Mouse (Mus musculus): ENCODE measurements around the gene Pcsk6. TPM values are rescaled to one million over a fixed set of nuclear protein-coding genes. Genes with fewer than 3 reads are reported as not detected.
A peak's percentile ranks its signal among the peaks of the same experiment; 100 is the strongest.

Pcsk6 gene
- total and polyA plus RNA-seq, 3 experiments = 0.05 TPM; not detected in 2

DNA sequence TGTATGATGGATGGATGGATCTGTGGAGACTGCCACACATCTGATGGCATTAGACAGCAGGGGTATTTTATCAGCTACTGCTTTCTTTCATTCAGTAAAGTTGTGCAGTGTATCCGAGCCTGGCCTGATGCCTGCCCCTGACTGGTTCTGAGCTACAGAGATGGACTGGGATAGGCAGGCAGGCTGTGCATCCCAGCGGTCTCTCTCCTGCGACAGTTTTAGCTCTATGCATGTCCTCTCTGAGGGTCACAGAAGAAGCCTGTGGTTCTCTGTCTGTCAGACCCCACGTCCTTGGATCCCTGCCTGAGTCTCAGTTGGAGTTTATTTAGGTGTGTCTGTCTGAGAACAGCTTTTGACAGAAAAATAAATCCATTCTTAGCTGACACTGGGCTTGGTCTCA lies 16.7 kb downstream of the Pcsk6 start:
- TF ChIP-seq CTCF (IDR thresholded peaks at IDR 0.05; ENCODE audit: low read depth, low read length) (no peak), GATA1 (IDR thresholded peaks at IDR 0.05; ENCODE audit: borderline replicate concordance, low read length) (no peak), POLR2AphosphoS5 (IDR thresholded peaks at IDR 0.05; ENCODE audit: insufficient replicate concordance, low read depth, low read length) (no peak), GATA2 (IDR thresholded peaks at IDR 0.05; ENCODE audit: borderline replicate concordance, low read depth, low read length) (no peak), TAL1 (conservative IDR thresholded peaks at IDR 0.05; ENCODE audit: low read depth, low read length) (no peak)
- no peak overlapping the region for H3K4me3 ChIP-seq (ENCODE audit: low read depth, low read length)
- no peaks in the 10 kb centered on the region for H3K9me3 ChIP-seq (replicated peaks)
- H3K4me1 ChIP-seq (ENCODE audit: insufficient read depth, low read depth, low read length) = no peaks in the 10 kb centered on the region
- ATAC-seq (ENCODE audit: extremely low read depth, insufficient number of reproducible peaks, low FRiP score, poor library complexity, severe bottlenecking) (no peak), DNase-seq (ENCODE audit: low spot score) (no peak)
- H3K27me3 ChIP-seq (ENCODE audit: insufficient read depth, low read length) = no peaks in the 10 kb centered on the region
- H3K36me3 ChIP-seq (replicated peaks) = no peaks in the 10 kb centered on the region

DNA sequence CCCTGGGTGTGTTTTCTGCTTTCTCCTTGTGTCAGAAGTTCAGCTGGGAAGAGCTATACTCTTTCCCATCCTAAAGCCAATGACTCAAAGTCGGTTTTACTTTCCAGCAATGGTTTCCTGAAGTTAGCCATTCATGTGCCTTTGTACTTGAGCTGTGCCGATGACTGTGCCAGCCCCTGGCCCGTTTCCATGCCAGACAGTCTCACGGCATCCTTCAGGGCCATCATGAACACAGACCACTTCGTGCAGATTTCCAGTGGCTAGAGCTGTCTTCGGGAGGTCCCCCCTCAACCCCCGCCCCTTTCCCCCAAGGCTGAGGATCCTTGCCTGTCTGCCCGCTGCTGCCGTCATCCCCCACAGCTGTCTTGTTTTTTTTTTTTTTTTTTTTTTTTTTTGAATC lies 17.8 kb downstream of the Pcsk6 start:
- DNase-seq (ENCODE audit: low spot score) = no peak
- H3K27me3 ChIP-seq (ENCODE audit: insufficient read depth, low read length) = no peaks in the 10 kb centered on the region

DNA sequence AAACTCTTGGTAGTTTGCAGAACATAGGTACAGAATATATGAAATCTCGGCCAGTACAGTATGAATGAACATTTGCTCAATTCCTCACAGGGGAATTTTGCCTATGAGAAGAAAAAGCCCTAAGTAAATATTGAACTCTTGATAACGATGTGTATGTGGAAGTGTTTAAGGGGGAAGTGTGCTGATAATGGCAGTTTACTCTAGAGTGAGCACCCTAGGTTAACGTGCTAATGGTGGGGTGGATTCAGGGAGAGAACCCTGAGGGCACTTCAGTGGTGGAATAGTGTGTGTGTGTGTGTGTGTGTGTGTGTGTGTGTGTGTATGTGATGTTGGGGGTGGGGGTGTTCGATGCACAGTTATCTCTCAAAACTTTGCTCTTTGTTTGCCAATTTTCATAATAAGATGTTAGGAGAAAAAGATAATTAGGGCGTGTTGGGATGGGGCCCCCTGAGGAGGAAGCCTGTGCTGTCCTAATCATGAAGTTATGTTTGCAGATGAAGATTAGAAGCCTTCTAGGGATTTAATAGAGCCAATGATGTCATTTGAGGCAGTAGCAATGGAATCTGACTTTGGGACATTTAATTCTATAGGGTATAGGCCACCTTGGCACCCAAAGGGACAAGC lies 19.2 kb downstream of the Pcsk6 start:
- Histone ChIP-seq H3K9me3 (replicated peaks) (no peaks in the 10 kb centered on the region), H3K4me3 (ENCODE audit: low read depth, low read length) (no peak overlapping the region), H3K4me1 (ENCODE audit: insufficient read depth, low read depth, low read length) (no peaks in the 10 kb centered on the region), H3K27me3 (ENCODE audit: insufficient read depth, low read length) (no peaks in the 10 kb centered on the region), H3K36me3 (replicated peaks) (no peaks in the 10 kb centered on the region)
- DNase-seq (ENCODE audit: low spot score) = no peak
- no peak for TF ChIP-seq GATA1 (IDR thresholded peaks at IDR 0.05; ENCODE audit: borderline replicate concordance, low read length)
- no peak for TF ChIP-seq TAL1 (conservative IDR thresholded peaks at IDR 0.05; ENCODE audit: low read depth, low read length)
- TF ChIP-seq POLR2AphosphoS5 (IDR thresholded peaks at IDR 0.05; ENCODE audit: insufficient replicate concordance, low read depth, low read length) = no peak
- TF ChIP-seq GATA2 (IDR thresholded peaks at IDR 0.05; ENCODE audit: borderline replicate concordance, low read depth, low read length) = no peak
- TF ChIP-seq CTCF (IDR thresholded peaks at IDR 0.05; ENCODE audit: low read depth, low read length) = no peak
- no peak for ATAC-seq (ENCODE audit: extremely low read depth, insufficient number of reproducible peaks, low FRiP score, poor library complexity, severe bottlenecking)

More for the DNA sequence above, 17.8 kb downstream of the Pcsk6 start:
- ATAC-seq (ENCODE audit: extremely low read depth, insufficient number of reproducible peaks, low FRiP score, poor library complexity, severe bottlenecking) = no peak
- Histone ChIP-seq H3K4me3 (ENCODE audit: low read depth, low read length) (no peak overlapping the region), H3K4me1 (ENCODE audit: insufficient read depth, low read depth, low read length) (no peaks in the 10 kb centered on the region), H3K36me3 (replicated peaks) (no peaks in the 10 kb centered on the region), H3K9me3 (replicated peaks) (no peaks in the 10 kb centered on the region)
- no peak for TF ChIP-seq CTCF (IDR thresholded peaks at IDR 0.05; ENCODE audit: low read depth, low read length)
- no peak for TF ChIP-seq POLR2AphosphoS5 (IDR thresholded peaks at IDR 0.05; ENCODE audit: insufficient replicate concordance, low read depth, low read length)
- no peak for TF ChIP-seq GATA2 (IDR thresholded peaks at IDR 0.05; ENCODE audit: borderline replicate concordance, low read depth, low read length)
- TF ChIP-seq TAL1 (conservative IDR thresholded peaks at IDR 0.05; ENCODE audit: low read depth, low read length) = no peak
- TF ChIP-seq GATA1 (IDR thresholded peaks at IDR 0.05; ENCODE audit: borderline replicate concordance, low read length) = no peak

DNA sequence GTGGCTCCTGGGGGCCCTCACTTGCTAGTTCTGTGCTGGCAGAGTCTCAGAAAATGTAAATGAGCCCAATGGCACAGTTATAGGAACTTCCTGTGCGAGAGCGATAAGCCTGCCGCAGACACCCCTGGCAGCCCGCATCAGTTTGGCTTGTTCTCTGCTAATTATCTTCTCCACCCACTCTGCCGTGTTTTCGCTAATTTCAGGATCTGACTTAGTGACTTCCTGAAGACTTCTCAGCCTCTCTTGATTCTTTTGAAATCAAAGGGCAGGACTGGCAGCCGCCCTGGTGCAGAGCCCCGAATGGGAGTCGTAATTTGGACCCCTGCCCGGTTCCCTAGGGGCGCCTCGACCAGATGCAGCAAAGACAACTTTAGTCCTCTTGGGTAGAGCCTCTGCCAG lies 19.8 kb downstream of the Pcsk6 start:
- H3K9me3 ChIP-seq (replicated peaks) = no peaks in the 10 kb centered on the region
- no peak for DNase-seq (ENCODE audit: low spot score)
- ATAC-seq (ENCODE audit: extremely low read depth, insufficient number of reproducible peaks, low FRiP score, poor library complexity, severe bottlenecking) = no peak
- no peak overlapping the region for H3K4me3 ChIP-seq (ENCODE audit: low read depth, low read length)
- H3K36me3 ChIP-seq (replicated peaks) = no peaks in the 10 kb centered on the region
- H3K27me3 ChIP-seq (ENCODE audit: insufficient read depth, low read length) = no peaks in the 10 kb centered on the region
- TF ChIP-seq GATA1 (IDR thresholded peaks at IDR 0.05; ENCODE audit: borderline replicate concordance, low read length) (no peak), GATA2 (IDR thresholded peaks at IDR 0.05; ENCODE audit: borderline replicate concordance, low read depth, low read length) (no peak), POLR2AphosphoS5 (IDR thresholded peaks at IDR 0.05; ENCODE audit: insufficient replicate concordance, low read depth, low read length) (no peak)
- no peaks in the 10 kb centered on the region for H3K4me1 ChIP-seq (ENCODE audit: insufficient read depth, low read depth, low read length)

GRCm38 (mm10) chr7:65884928-65885327 lies 23.4 kb downstream of the Pcsk6 start:
- DNase-seq (ENCODE audit: low spot score) (no peak), ATAC-seq (ENCODE audit: extremely low read depth, insufficient number of reproducible peaks, low FRiP score, poor library complexity, severe bottlenecking) (no peak)
- no peaks in the 10 kb centered on the region for H3K9me3 ChIP-seq (replicated peaks)
- H3K4me3 ChIP-seq (ENCODE audit: low read depth, low read length) = no peak overlapping the region
- TF ChIP-seq CTCF (IDR thresholded peaks at IDR 0.05; ENCODE audit: low read depth, low read length) (no peak), GATA2 (IDR thresholded peaks at IDR 0.05; ENCODE audit: borderline replicate concordance, low read depth, low read length) (no peak), POLR2AphosphoS5 (IDR thresholded peaks at IDR 0.05; ENCODE audit: insufficient replicate concordance, low read depth, low read length) (no peak), TAL1 (conservative IDR thresholded peaks at IDR 0.05; ENCODE audit: low read depth, low read length) (no peak), GATA1 (IDR thresholded peaks at IDR 0.05; ENCODE audit: borderline replicate concordance, low read length) (no peak)
- no peaks in the 10 kb centered on the region for H3K27me3 ChIP-seq (ENCODE audit: insufficient read depth, low read length)
- no peaks in the 10 kb centered on the region for H3K36me3 ChIP-seq (replicated peaks)
- no peaks in the 10 kb centered on the region for H3K4me1 ChIP-seq (ENCODE audit: insufficient read depth, low read depth, low read length)

DNA sequence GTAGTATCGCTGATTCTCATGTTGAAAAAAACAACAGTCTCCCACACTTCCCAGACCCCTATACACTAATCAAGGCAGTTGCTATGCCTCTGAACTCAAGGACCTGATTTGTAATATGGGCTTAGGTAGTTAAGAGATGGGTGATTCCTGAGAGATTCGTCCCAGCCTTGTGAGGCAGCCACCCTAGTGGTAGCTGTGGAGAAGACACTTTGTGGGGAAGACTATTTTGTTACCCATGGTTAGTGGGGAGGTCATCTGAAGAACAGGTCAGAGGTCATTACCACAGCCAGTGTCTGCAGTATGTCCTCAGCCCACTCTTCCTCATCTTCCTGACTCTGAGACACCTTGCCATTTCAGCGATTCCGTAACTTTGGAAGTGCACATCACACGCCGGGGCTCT lies 24.3 kb downstream of the Pcsk6 start:
- Histone ChIP-seq H3K4me1 (ENCODE audit: insufficient read depth, low read depth, low read length) (no peaks in the 10 kb centered on the region), H3K27me3 (ENCODE audit: insufficient read depth, low read length) (no peaks in the 10 kb centered on the region), H3K36me3 (replicated peaks) (no peaks in the 10 kb centered on the region), H3K4me3 (ENCODE audit: low read depth, low read length) (no peak overlapping the region), H3K9me3 (replicated peaks) (no peaks in the 10 kb centered on the region)
- DNase-seq (ENCODE audit: low spot score) (no peak), ATAC-seq (ENCODE audit: extremely low read depth, insufficient number of reproducible peaks, low FRiP score, poor library complexity, severe bottlenecking) (no peak)
- TF ChIP-seq TAL1 (conservative IDR thresholded peaks at IDR 0.05; ENCODE audit: low read depth, low read length) (no peak), CTCF (IDR thresholded peaks at IDR 0.05; ENCODE audit: low read depth, low read length) (peak; percentile 12; the same call in 1 of the 2 replicates)
